Mouse (Mus musculus): ENCODE results near the gene Rbfox1. TPM values are rescaled to one million over a fixed set of nuclear protein-coding genes. Genes with fewer than 3 reads are reported as not detected.

The Rbfox1 gene
- polyA plus RNA-seq, 1 experiment from 2014 or later: 103 TPM

DNA sequence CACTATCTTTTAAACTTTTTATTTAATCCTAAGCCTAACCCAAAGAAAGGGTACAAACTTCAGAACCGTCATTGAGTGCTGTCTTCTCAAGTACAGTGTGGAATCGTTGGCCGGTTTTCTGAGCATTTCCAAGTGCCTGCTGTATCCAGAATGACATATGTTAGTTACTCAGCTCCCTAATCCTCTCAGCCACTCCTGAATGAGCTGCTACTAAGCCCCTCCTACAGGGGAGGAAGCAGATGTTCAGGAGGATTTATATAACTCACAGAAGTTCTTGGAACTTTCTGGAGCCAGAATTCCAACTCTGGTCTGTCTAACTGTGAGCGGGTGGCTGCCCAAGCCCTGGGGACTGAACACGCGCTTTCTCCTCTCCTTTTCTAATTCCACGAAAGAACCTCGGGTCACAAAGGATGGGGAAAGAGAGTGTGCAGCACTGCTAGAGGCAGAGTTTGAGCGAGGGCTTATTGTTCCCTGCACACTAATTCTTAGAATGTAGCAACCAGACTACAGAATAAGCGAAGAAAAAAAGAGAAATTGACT is 446.3 kb downstream of the Rbfox1 start:
- WGBS: 46% methylated on average over 10 of the region's 10 CpGs
- H3K36me3 ChIP-seq: no peaks in the 10 kb centered on the region
- H3K9ac ChIP-seq (replicated peaks): no peak overlapping the region
- no peak overlapping the region for H3K4me3 ChIP-seq (replicated peaks)
- no peak overlapping the region for H3K4me2 ChIP-seq (replicated peaks)
- ATAC-seq: peak; percentile 50; the same call in 1 of the 2 replicates
- no peak overlapping the region for H3K27ac ChIP-seq
- 0 out of 2 replicates have a peak, but pooled peaks cover 4% of the 10 kb centered on the region for H3K4me1 ChIP-seq (replicated peaks)
- H3K27me3 ChIP-seq: no peaks in the 10 kb centered on the region
- no peaks in the 10 kb centered on the region for H3K9me3 ChIP-seq

GRCm38 (mm10) chr16:6333273-6333672 is 448.1 kb downstream of the Rbfox1 start:
- no peak for ATAC-seq
- Histone ChIP-seq H3K4me2 (replicated peaks) (no peak overlapping the region), H3K4me1 (replicated peaks) (0 out of 2 replicates have a peak, but pooled peaks cover 4% of the 10 kb centered on the region), H3K36me3 (no peaks in the 10 kb centered on the region), H3K27me3 (no peaks in the 10 kb centered on the region), H3K4me3 (replicated peaks) (no peak overlapping the region), H3K9me3 (no peaks in the 10 kb centered on the region), H3K9ac (replicated peaks) (no peak overlapping the region), H3K27ac (no peak overlapping the region)
- 72% methylated on average over 2 of the region's 2 CpGs for WGBS

DNA sequence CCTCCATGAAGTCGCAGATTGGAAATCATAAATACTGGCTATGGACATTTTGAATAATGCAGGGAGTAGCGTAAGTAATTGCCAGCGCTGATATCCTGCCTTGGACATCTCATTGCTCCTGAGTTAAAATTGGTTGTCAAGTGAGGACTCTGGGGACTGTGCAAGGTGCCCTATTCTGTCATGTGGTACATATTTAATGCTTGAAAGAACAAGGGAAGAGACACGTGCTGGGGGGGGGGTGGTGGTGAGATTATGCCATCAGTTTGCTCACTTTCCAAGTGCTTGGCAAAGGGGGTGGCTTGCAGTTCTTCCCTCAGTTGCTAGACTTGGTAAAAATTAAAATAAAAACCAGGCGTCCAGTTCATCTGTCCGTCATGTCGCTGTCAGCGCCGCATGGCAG is 462.9 kb downstream of the Rbfox1 start:
- Histone ChIP-seq H3K4me3 (replicated peaks) (peak overlapping the region; percentile 51), H3K36me3 (no peaks in the 10 kb centered on the region), H3K9me3 (no peaks in the 10 kb centered on the region), H3K4me1 (replicated peaks) (peaks cover 14% of the 10 kb centered on the region), H3K4me2 (replicated peaks) (peak overlapping the region; percentile 67), H3K27ac (peak overlapping the region; percentile 82), H3K27me3 (peaks cover 20% of the 10 kb centered on the region), H3K9ac (replicated peaks) (peak overlapping the region; percentile 70)
- peak; percentile 61 for ATAC-seq
- WGBS: 23% methylated on average over 9 of the region's 9 CpGs

DNA sequence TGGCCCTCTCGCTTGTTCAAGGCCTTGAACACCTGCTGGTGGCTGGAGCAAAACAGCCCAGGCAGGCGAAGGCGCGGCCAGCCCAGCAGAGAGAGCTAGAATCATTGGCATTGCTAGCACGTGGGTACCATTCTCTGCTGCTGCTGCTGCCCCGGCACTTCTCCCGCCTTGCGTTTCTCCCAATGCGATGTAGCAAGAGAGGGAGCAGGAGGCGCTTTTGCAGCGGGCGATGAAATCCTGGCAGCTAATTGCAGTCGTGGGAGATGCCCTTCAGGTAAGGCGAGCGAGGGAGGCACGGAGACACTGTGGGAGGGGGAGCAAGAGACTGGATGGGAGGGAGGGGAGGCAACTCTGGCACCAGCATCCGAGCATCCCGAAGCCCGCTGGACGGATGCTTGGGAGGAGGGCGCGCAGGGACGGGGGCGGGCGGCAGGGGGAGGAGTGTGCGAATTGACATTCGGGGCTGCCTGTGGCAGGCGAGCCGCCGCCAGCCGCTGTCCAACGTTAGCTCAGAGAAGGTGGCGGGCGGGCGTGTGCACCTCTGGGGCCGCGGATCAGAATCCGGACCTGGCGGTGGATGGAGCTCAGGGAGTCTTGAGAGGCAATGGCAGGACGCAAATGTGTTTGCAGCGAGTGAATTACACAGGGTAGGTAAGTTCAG is 463.6 kb downstream of the Rbfox1 start:
- Histone ChIP-seq H3K27me3 (peaks cover 20% of the 10 kb centered on the region), H3K36me3 (no peaks in the 10 kb centered on the region), H3K4me1 (replicated peaks) (peaks cover 14% of the 10 kb centered on the region), H3K27ac (peak overlapping the region; percentile 82), H3K4me3 (replicated peaks) (peak overlapping the region; percentile 51), H3K9me3 (no peaks in the 10 kb centered on the region), H3K4me2 (replicated peaks) (peak overlapping the region; percentile 67), H3K9ac (replicated peaks) (peak overlapping the region; percentile 70)
- under 1% methylated on average over 41 of the region's 41 CpGs for WGBS
- peak; percentile 93 for ATAC-seq

- peak overlapping the region; percentile 51 for H3K4me3 ChIP-seq (replicated peaks)
- ATAC-seq: no peak
- no peaks in the 10 kb centered on the region for H3K36me3 ChIP-seq
- H3K4me2 ChIP-seq (replicated peaks): peak overlapping the region; percentile 67
- H3K4me1 ChIP-seq (replicated peaks): peaks cover 14% of the 10 kb centered on the region
- H3K27me3 ChIP-seq: peaks cover 20% of the 10 kb centered on the region
- H3K27ac ChIP-seq: peak overlapping the region; percentile 82
- 24% methylated on average over 16 of the region's 16 CpGs for WGBS
- no peaks in the 10 kb centered on the region for H3K9me3 ChIP-seq
- peak overlapping the region; percentile 70 for H3K9ac ChIP-seq (replicated peaks)
These were observed 464.2 kb downstream of the Rbfox1 start for GRCm38 (mm10) chr16:6349381-6349780.

GRCm38 (mm10) chr16:6350256-6350655 is 465.1 kb downstream of the Rbfox1 start:
- Histone ChIP-seq H3K9ac (replicated peaks) (no peak overlapping the region), H3K4me2 (replicated peaks) (peak overlapping the region; percentile 67)
- 91% methylated on average over 11 of the region's 11 CpGs for WGBS

DNA sequence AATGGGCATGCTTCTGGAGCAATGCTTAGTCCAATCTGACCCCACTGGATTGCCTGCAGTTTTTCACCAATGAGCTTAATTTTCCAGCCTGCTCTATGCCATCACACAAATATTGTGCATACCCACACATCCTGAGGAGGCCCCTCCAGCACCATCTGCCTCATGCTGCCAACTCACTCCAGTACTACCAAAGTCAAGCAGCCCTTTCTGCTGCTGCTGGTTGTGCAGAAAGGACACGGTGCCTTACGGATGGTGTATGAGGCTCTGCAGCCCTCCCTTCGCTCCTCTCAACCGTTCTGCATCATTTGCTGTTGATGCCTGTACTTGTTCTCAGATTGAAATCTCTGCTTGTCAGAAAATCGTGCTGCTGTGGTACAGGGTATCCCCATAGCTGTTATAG is 468.0 kb downstream of the Rbfox1 start:
- Histone ChIP-seq H3K4me1 (replicated peaks) (peaks cover 16% of the 10 kb centered on the region), H3K4me2 (replicated peaks) (no peak overlapping the region), H3K4me3 (replicated peaks) (no peak overlapping the region), H3K27ac (no peak overlapping the region), H3K9ac (replicated peaks) (no peak overlapping the region), H3K9me3 (no peaks in the 10 kb centered on the region), H3K27me3 (peaks cover 15% of the 10 kb centered on the region), H3K36me3 (no peaks in the 10 kb centered on the region)
- no peak for ATAC-seq
- WGBS: 81% methylated on average over 5 of the region's 5 CpGs

More at GRCm38 (mm10) chr16:6350256-6350655, 465.1 kb downstream of the Rbfox1 start:
- Histone ChIP-seq H3K36me3 (no peaks in the 10 kb centered on the region), H3K9me3 (no peaks in the 10 kb centered on the region), H3K4me3 (replicated peaks) (peak overlapping the region; percentile 51), H3K27me3 (peaks cover 20% of the 10 kb centered on the region), H3K27ac (no peak overlapping the region), H3K4me1 (replicated peaks) (peaks cover 14% of the 10 kb centered on the region)
- no peak for ATAC-seq

DNA sequence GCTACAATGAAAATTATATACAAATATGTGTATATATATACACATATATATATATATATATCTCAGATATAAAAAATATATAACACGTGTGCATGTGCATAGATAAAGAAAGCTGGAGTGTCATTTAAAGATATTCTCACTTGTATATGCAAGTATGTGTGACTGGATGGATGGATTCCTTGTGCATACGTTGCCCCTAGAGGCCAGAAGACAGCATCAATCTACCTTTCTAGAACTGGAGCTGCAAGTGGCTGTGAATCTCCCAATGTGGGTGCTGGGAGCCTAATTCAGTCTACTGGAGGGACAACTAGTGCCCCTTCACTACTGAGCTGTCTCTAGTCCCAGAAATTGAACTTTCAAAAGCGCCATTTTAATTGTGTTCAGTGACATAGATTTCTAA is 471.8 kb downstream of the Rbfox1 start:
- 69% methylated on average over 3 of the region's 3 CpGs for WGBS
- H3K4me2 ChIP-seq (replicated peaks): no peak overlapping the region
- ATAC-seq: no peak

DNA sequence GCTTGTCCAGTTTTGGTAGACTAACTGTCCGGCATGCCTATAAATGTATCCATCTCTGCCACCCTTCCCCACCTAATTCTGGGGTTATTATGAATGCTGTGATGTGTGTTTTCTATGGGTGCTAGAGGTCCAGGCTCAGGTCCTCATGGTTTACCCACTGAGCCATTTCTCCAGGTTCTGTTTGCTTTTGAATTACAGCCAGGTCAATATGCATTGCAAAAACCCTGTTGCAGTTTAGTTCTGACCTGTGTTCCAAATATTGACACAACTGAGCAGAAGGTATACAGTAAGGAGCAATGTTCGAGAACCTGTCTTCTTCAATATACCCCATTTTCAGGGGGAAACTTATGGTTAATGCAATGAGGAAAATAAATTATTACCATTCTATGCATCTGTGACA is 480.6 kb downstream of the Rbfox1 start:
- Histone ChIP-seq H3K4me1 (replicated peaks) (no peaks in the 10 kb centered on the region), H3K9me3 (no peaks in the 10 kb centered on the region), H3K4me3 (replicated peaks) (no peak overlapping the region), H3K36me3 (no peaks in the 10 kb centered on the region), H3K4me2 (replicated peaks) (no peak overlapping the region), H3K27me3 (no peaks in the 10 kb centered on the region), H3K27ac (no peak overlapping the region), H3K9ac (replicated peaks) (no peak overlapping the region)
- ATAC-seq: no peak
- 95% methylated on average over 2 of the region's 2 CpGs for WGBS

More for the DNA sequence above, 471.8 kb downstream of the Rbfox1 start:
- Histone ChIP-seq H3K9me3 (no peaks in the 10 kb centered on the region), H3K27ac (no peak overlapping the region), H3K36me3 (no peaks in the 10 kb centered on the region), H3K27me3 (no peaks in the 10 kb centered on the region), H3K4me3 (replicated peaks) (no peak overlapping the region), H3K9ac (replicated peaks) (no peak overlapping the region), H3K4me1 (replicated peaks) (peaks cover 12% of the 10 kb centered on the region)

GRCm38 (mm10) chr16:6366649-6367048 is 481.5 kb downstream of the Rbfox1 start:
- H3K36me3 ChIP-seq: no peaks in the 10 kb centered on the region
- 82% methylated on average over 6 of the region's 6 CpGs for whole genome bisulfite sequencing
- H3K4me2 ChIP-seq (replicated peaks): no peak overlapping the region
- no peak overlapping the region for H3K27ac ChIP-seq
- H3K27me3 ChIP-seq: no peaks in the 10 kb centered on the region
- no peak overlapping the region for H3K4me3 ChIP-seq (replicated peaks)
- H3K9ac ChIP-seq (replicated peaks): no peak overlapping the region
- H3K4me1 ChIP-seq (replicated peaks): no peaks in the 10 kb centered on the region
- ATAC-seq: no peak
- H3K9me3 ChIP-seq: no peaks in the 10 kb centered on the region

DNA sequence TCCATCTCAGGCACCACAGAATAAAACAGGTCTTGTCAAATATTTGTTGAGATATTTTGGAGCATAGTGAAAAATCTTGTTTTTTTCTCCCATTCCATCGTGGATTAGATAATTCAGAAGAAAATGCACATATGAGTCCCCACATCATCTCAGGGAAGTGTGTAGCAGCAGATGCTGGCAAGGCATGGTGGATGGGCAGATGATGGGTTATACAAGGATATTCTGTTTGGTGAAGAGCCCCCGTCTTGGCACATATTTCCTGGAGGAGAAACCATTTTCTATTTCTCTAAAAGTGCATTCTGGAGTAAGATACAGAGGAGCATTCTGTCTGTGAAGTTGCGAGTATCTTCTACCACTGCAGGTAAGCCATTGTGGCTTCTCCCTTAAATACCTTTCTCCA is 495.8 kb downstream of the Rbfox1 start:
- no peak overlapping the region for H3K9ac ChIP-seq (replicated peaks)
- H3K9me3 ChIP-seq: no peaks in the 10 kb centered on the region
- H3K27ac ChIP-seq: no peak overlapping the region
- H3K36me3 ChIP-seq: no peaks in the 10 kb centered on the region
- WGBS: 90% methylated on average over 3 of the region's 3 CpGs
- no peaks in the 10 kb centered on the region for H3K27me3 ChIP-seq
- H3K4me2 ChIP-seq (replicated peaks): no peak overlapping the region
- no peak overlapping the region for H3K4me3 ChIP-seq (replicated peaks)
- no peak for ATAC-seq
- H3K4me1 ChIP-seq (replicated peaks): peaks cover 7% of the 10 kb centered on the region; the same call in 1 of the 2 replicates

- no peak for ATAC-seq
- Histone ChIP-seq H3K9me3 (no peaks in the 10 kb centered on the region), H3K4me1 (replicated peaks) (peaks cover 7% of the 10 kb centered on the region; the same call in 1 of the 2 replicates), H3K27ac (no peak overlapping the region), H3K36me3 (no peaks in the 10 kb centered on the region), H3K9ac (replicated peaks) (no peak overlapping the region), H3K4me2 (replicated peaks) (no peak overlapping the region), H3K27me3 (no peaks in the 10 kb centered on the region), H3K4me3 (replicated peaks) (no peak overlapping the region)
- WGBS: 73% methylated on average over 2 of the region's 2 CpGs
These were observed 496.4 kb downstream of the Rbfox1 start for GRCm38 (mm10) chr16:6381572-6381971.

Measured in midbrain, embryonic 13.5 days (tissue).